Mouse (Mus musculus): Measurements from ENCODE around the gene Slc12a6.

GRCm38 (mm10) chr2:112407030-112407429 is 141.4 kb downstream of the Slc12a6 start:
- no peak for TF ChIP-seq CTCF (IDR thresholded peaks at IDR 0.05; ENCODE audit: low read depth, low read length)
- no peak for TF ChIP-seq POLR2A (IDR thresholded peaks at IDR 0.05; ENCODE audit: extremely low read depth, insufficient read depth, low read length)
